Mouse (Mus musculus) lung, postnatal 0 days (tissue): ENCODE measurements around the gene Slc26a6. TPM values are rescaled to one million over a fixed set of nuclear protein-coding genes. Genes with fewer than 3 reads are reported as not detected.

Experiments used
- ATAC-seq: fragments of 200-750 bp; cut with Nextera tagmentation; 2 replicates; pipeline ENCODE4 v1.8.0; 2017; ENCODE audit warnings: moderate library complexity
- DNase-seq: peaks from one replicate; pipeline ENCODE4 v3.0.0-alpha.2; 2016; ENCODE audit warnings: low spot score
- H3K27ac ChIP-seq: fragments of 300-500 bp; sonication (generic); 2 replicates; pipeline ENCODE4 v1.5.1; 2014; ENCODE audit warnings: antibody characterized with exemption, mild to moderate bottlenecking, low read length, mixed read lengths
- H3K27me3 ChIP-seq: fragments of 300-500 bp; sonication (generic); replicated peaks from 2 replicates; pipeline ENCODE4 v1.6.1; 2014; ENCODE audit warnings: low read length, mixed read lengths; ENCODE audit not compliant: insufficient read depth
- H3K36me3 ChIP-seq: fragments of 300-500 bp; sonication (generic); 2 replicates; pipeline ENCODE4 v1.6.1; 2014; ENCODE audit warnings: low read length, mixed read lengths; ENCODE audit not compliant: insufficient read depth
- H3K4me1 ChIP-seq: fragments of 300-500 bp; sonication (generic); 2 replicates; pipeline ENCODE4 v1.6.1; 2014; ENCODE audit warnings: antibody characterized with exemption, low read depth, low read length, mixed read lengths; ENCODE audit not compliant: insufficient read depth
- H3K4me2 ChIP-seq: fragments of 300-500 bp; sonication (generic); replicated peaks from 2 replicates; pipeline ENCODE4 v1.6.1; 2014; ENCODE audit warnings: low read depth, mild to moderate bottlenecking, low read length, moderate library complexity, mixed read lengths
- H3K4me3 ChIP-seq: fragments of 300-500 bp; sonication (generic); 2 replicates; pipeline ENCODE4 v1.5.1; 2014; ENCODE audit warnings: low read depth, low read length
- H3K9ac ChIP-seq: fragments of 300-500 bp; sonication (generic); replicated peaks from 2 replicates; pipeline ENCODE4 v1.6.1; 2014; ENCODE audit warnings: low read depth, mild to moderate bottlenecking
- H3K9me3 ChIP-seq: fragments of 300-500 bp; sonication (generic); 2 replicates; pipeline ENCODE4 v1.6.1; 2016; ENCODE audit warnings: low read length, mixed read lengths
- CTCF ChIP-seq: IDR thresholded peaks from 2 replicates; pipeline ENCODE4 v1.5.1; 2016; ENCODE audit warnings: antibody characterized with exemption, mild to moderate bottlenecking
- EP300 ChIP-seq: IDR thresholded peaks from 2 replicates; pipeline ENCODE4 v1.6.1; 2016; ENCODE audit warnings: antibody characterized with exemption, mild to moderate bottlenecking, control low read depth
- WGBS: fragments of 180-500 bp; shearing (Covaris S2); extraction: QIAGEN DNeasy Blood & Tissue Kit; methylation state at CpG from one replicate; pipeline ENCODE4 v1.1.7; 2014; 5-methylcytosine and 5-hydroxymethylcytosine counted together
- polyA plus RNA-seq: library from polyadenylated mRNA; unstranded; fragments of >200 nt; fragmentation: Nextera tagmentation; extraction: Ambion mirVana; gene quantifications from 2 replicates; pipeline ENCODE4 v1.2.1, GENCODE M21; 2015

Gene Slc26a6
- polyA plus RNA-seq: 8.3 and 9.7 TPM in 2 replicates

DNA sequence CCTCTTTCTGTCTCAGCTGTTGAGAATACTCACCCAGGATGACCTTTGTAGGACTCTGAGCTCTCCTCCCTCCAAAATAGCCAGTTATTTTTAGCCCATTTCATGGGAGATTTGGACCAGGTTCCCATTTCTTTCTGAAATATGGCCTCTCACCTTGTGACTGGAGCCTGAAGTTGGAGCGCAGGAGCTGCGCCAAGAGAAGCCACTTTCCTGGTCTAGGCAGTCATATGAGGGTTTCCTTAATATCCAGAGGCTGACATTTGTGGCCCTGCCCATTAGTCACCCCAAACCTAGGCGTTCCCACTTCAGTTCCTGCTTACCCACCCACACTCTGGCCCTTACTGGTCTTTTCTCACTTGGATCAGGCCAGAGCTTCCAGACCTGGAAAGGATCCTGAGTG, at the start of gene Slc26a6:
Gene Slc26a6, plus strand, starts transcription at position 308 of the 400 bp plus-strand sequence.
- H3K27me3 ChIP-seq: no peaks in the 10 kb centered on the region
- peak within 1 kb of the TSS; percentile 78 for H3K4me2 ChIP-seq
- H3K9me3 ChIP-seq: no peaks in the 10 kb centered on the region
- 80% methylated on average over 3 of the region's 3 CpGs for WGBS
- TF ChIP-seq EP300 (no peak), CTCF (no peak)
- peak within 1 kb of the TSS; percentile 54 for H3K4me3 ChIP-seq
- H3K27ac ChIP-seq: peak within 1 kb of the TSS; percentile 81
- H3K36me3 ChIP-seq: no peaks in the 10 kb centered on the region
- H3K4me1 ChIP-seq: peaks cover 12% of the 10 kb centered on the region; the same call in 1 of the 2 replicates
- DNase-seq (peak; percentile 18), ATAC-seq (no peak)
- peak within 1 kb of the TSS; percentile 30 for H3K9ac ChIP-seq

- peaks cover 29% of the 10 kb centered on the region; the same call in 1 of the 2 replicates for H3K36me3 ChIP-seq
- no peak overlapping the region for H3K4me3 ChIP-seq
- peaks cover 5% of the 10 kb centered on the region; the same call in 1 of the 2 replicates for H3K4me1 ChIP-seq
- no peak overlapping the region for H3K9ac ChIP-seq
- no peak overlapping the region for H3K4me2 ChIP-seq
- no peaks in the 10 kb centered on the region for H3K9me3 ChIP-seq
- 83% methylated on average over 8 of the region's 8 CpGs for WGBS
- no peak for ATAC-seq
- no peak overlapping the region for H3K27ac ChIP-seq
- no peak for DNase-seq
- TF ChIP-seq CTCF (no peak), EP300 (no peak)
- H3K27me3 ChIP-seq: no peaks in the 10 kb centered on the region
Measured at GRCm38 (mm10) chr9:108805768-108806167, 47.3 kb upstream of the Slc26a6 start.

- Histone ChIP-seq H3K4me1 (peaks cover 5% of the 10 kb centered on the region; the same call in 1 of the 2 replicates), H3K27ac (no peak overlapping the region), H3K4me3 (no peak overlapping the region), H3K9ac (no peak overlapping the region), H3K9me3 (no peaks in the 10 kb centered on the region), H3K27me3 (no peaks in the 10 kb centered on the region), H3K4me2 (no peak overlapping the region), H3K36me3 (peaks cover 26% of the 10 kb centered on the region; the same call in 1 of the 2 replicates)
- no peak for DNase-seq
- ATAC-seq: no peak
- TF ChIP-seq EP300 (no peak), CTCF (no peak)
Measured at GRCm38 (mm10) chr9:108806379-108806778, 46.7 kb upstream of the Slc26a6 start.

- H3K9ac ChIP-seq: no peak overlapping the region
- no peaks in the 10 kb centered on the region for H3K9me3 ChIP-seq
- no peaks in the 10 kb centered on the region for H3K27me3 ChIP-seq
- H3K4me2 ChIP-seq: no peak overlapping the region
- DNase-seq (no peak), ATAC-seq (no peak)
- H3K4me1 ChIP-seq: peaks cover 5% of the 10 kb centered on the region; the same call in 1 of the 2 replicates
- TF ChIP-seq CTCF (no peak), EP300 (no peak)
- H3K36me3 ChIP-seq: peaks cover 31% of the 10 kb centered on the region
- no peak overlapping the region for H3K27ac ChIP-seq
- no peak overlapping the region for H3K4me3 ChIP-seq
- 75% methylated on average over 1 of the region's 1 CpGs for WGBS
Measured at GRCm38 (mm10) chr9:108806831-108807230, 46.3 kb upstream of the Slc26a6 start.

- H3K4me3 ChIP-seq: no peak overlapping the region
- no peak overlapping the region for H3K9ac ChIP-seq
- H3K36me3 ChIP-seq: peaks cover 34% of the 10 kb centered on the region
- no peak overlapping the region for H3K27ac ChIP-seq
- no peak overlapping the region for H3K4me2 ChIP-seq
- 67% methylated on average over 5 of the region's 5 CpGs for WGBS
- peaks cover 5% of the 10 kb centered on the region; the same call in 1 of the 2 replicates for H3K4me1 ChIP-seq
- no peak for ATAC-seq
- no peaks in the 10 kb centered on the region for H3K27me3 ChIP-seq
- H3K9me3 ChIP-seq: no peaks in the 10 kb centered on the region
- no peak for DNase-seq
- TF ChIP-seq CTCF: no peak
- no peak for TF ChIP-seq EP300
Measured at GRCm38 (mm10) chr9:108807674-108808073, 45.4 kb upstream of the Slc26a6 start.

DNA sequence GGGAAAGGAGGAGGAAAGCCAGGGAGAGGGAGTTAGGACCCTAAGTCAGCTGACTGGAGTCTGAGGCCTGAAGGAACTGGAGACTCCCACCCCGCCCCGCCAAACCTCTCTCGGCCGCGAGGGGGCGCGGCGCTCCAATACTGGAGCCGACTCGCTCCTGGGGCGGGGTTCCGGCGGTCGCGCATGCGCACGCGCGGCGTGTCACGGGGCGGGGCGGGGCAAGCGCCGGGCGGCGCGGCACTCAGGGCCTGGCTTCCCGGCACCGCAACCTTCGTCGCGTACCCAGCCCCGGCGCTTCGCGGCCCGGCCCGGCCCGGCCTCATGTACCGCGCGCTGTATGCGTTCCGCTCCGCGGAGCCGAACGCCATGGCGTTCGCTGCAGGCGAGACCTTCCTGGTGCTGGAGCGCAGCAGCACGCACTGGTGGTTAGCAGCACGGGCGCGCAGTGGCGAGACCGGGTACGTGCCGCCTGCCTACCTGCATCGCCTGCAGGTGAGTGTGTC, 44.9 kb upstream of the Slc26a6 start, which contains the start of gene Nckipsd:
Gene Nckipsd, plus strand, starts transcription at position 206 of the 503 bp plus-strand sequence.
- Histone ChIP-seq H3K4me2 (peak within 1 kb of the TSS; percentile 97), H3K27ac (peak within 1 kb of the TSS; percentile 44; the same call in 1 of the 2 replicates), H3K9ac (peak within 1 kb of the TSS; percentile 66), H3K9me3 (no peaks in the 10 kb centered on the region), H3K27me3 (no peaks in the 10 kb centered on the region), H3K36me3 (peaks cover 38% of the 10 kb centered on the region), H3K4me1 (peaks cover 5% of the 10 kb centered on the region; the same call in 1 of the 2 replicates), H3K4me3 (peak within 1 kb of the TSS; percentile 75)
- TF ChIP-seq EP300: no peak
- peak; percentile 81 for TF ChIP-seq CTCF
- under 1% methylated on average over 57 of the region's 62 CpGs for WGBS
- peak; percentile 92 for ATAC-seq
- DNase-seq: peak; percentile 90
